Mouse (Mus musculus): ENCODE data around the gene Nudt17.

DNA sequence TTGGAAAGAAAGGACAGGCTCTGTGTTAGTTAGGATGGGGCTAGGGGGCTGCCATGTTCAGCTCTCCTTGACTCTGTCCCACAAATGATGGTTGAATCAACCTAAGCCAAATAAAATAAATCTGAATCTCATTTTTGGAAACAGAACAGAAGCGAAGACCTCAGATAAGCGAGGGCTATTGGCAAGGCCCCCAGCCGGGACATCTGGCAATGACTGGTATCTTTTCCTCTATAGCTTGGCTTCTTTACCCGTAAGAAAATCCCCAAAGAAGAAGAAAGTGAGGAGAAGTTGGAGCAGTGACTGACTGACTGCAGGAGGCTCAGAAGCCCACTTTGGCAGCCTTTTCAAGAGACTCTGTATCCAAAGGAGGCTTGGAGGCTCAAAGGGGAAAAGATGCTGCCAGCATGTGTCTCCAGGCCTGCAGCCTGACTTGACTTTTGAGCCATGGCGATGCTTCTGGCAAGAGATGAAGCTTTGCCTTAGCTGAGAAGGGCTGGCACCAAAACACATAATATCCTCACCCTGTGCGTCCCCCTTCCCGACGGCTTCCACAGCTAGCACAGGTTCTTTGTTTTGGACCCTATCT is 45.5 kb downstream of the Nudt17 start:
- TF ChIP-seq CTCF (IDR thresholded peaks at IDR 0.05; ENCODE audit: borderline replicate concordance, control insufficient read depth, extremely low read depth, insufficient read depth, low read length, poor library complexity): no peak
- TF ChIP-seq POLR2A (IDR thresholded peaks at IDR 0.05; ENCODE audit: control insufficient read depth, extremely low read depth, insufficient read depth, low read length, poor library complexity): no peak

Measured in thymus, adult 2 months (tissue).